Mouse (Mus musculus) megakaryocyte-erythroid progenitor cell, adult 5-6 weeks (primary cell): ENCODE measurements around the gene Rffl. TPM values are rescaled to one million over a fixed set of nuclear protein-coding genes. Genes with fewer than 3 reads are reported as not detected.

Experiments
- ATAC-seq: replicated peaks from 2 replicates; pipeline ENCODE4 v1.8.0; 2016; ENCODE audit warnings: mild to moderate bottlenecking, inconsistent platforms; ENCODE audit not compliant: severe bottlenecking, poor library complexity, low FRiP score, low TSS enrichment
- total RNA-seq, 2 experiments: library from RNA; stranded (forward) in 1 of 2; stranded (reverse) in 1 of 2; fragments of 200-1000, 215-1000 nt in 1 of 2; fragments of >200 nt in 1 of 2; fragmentation: Nextera tagmentation in 1 of 2; gene quantifications; 2 replicates each; pipeline ENCODE4 v1.2.3; 2014 to 2017

Rffl gene
- total RNA-seq, 2 experiments from 2014 or later = 16.4 to 28.7 TPM

DNA sequence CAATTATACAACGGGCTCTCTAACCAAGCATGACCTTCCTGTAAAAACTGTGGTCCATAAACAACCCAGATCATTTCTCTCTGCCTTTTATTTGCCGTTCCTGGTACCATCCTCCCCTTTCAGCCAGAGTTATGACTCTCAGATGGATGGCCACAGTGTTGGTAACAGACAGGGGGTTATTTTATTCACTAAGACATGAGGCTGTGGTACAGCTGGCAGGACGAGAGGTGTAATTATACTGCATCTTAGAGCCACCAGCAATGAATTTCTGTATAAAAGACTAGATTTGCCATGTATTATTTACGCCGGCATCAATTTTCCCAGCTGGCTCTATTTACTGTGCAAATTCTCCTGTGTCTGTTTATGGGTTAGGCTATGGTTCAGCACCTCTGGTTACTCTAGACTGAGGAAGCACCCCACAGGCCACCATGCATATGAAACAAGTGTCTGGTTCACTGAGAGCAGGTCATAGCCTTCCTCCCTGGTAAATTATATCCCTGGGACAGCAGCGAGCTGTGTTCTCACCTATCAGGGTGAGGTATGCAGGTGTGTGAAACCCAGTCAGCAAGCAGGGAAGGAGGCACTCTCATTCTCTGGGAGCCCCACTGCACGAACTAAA lies 6.8 kb upstream of the Rffl start:
- no peak for ATAC-seq

DNA sequence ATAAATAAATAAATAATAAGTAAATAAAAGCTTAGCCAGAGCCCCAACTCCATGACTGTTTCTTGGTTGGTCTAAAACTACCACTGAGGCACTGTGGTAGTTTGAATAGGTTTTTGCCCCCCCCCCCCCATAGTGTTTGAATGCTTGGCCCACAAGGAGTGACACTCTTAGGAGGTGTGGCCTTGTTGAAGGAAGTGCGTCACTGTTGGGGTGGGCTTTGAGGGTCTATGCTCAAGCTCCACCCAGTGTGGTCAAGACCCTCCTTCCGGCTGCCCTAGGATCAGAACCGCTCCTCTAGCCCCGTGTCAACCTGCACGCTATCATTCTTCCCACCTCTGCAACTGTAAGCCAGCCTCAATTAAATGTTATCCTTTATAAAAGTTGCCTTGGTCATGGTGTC lies 4.6 kb upstream of the Rffl start:
- ATAC-seq = no peak

DNA sequence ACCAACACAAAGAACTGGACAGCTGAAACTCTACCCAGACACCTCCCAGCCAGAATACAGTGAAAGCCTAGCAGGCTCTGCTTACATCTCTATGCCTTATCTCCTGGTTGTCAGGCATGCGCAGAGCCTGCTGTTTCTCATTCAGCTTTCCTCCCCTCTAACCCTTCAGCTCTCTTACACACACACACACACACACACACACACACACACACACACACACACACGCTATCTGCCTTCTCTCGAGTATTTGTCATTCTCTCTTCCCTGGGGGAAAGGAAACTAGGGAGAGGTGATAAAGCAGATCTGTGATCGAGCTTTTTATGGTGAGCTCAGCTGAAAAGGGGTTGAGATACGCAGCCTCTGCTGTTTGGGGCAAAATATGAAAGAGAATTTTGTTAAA lies 3.9 kb upstream of the Rffl start:
- ATAC-seq = peak; percentile 53; the same call in 1 of the 2 replicates

DNA sequence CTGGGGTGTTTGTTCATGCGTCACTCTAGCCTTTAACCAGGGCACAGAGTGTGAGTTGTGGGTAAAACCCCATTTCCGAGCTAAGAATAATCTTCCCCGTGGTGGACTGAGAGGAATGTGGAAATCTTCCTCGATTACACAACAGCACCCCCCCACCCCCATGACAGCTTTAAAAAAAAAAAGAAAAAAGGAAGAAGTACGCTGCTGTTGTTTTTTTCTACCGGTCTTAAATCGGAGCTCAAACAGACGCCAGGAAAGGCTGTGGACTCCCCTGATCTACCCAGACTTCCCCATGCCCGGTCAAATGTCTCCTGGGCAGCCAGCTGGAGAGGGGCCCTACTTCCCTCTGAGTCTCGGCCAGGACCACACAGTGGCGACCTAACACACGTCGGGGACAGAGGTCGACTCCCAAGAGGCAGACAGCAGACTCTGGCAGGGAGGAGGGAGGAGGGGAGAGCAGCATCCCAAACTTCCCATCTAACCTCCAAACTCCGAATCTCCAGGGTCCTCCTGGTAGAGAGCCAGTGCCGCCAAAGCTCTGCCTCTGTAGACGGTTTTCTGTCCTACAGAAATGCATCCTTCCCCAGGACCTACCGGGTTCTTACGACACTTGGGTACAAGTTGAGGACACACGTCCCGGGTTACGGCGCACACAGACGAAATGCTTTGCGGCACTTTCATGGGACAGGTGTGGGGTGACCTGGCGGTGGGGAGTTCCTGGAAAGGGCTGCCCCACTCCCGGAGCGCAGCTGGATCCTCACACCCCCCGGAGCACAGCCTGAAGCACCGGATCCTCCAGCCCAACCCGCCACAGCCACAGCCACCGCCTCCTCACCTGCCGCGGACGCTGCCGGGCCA lies 608 bp downstream of the Rffl start:
- ATAC-seq = peak; percentile 62

DNA sequence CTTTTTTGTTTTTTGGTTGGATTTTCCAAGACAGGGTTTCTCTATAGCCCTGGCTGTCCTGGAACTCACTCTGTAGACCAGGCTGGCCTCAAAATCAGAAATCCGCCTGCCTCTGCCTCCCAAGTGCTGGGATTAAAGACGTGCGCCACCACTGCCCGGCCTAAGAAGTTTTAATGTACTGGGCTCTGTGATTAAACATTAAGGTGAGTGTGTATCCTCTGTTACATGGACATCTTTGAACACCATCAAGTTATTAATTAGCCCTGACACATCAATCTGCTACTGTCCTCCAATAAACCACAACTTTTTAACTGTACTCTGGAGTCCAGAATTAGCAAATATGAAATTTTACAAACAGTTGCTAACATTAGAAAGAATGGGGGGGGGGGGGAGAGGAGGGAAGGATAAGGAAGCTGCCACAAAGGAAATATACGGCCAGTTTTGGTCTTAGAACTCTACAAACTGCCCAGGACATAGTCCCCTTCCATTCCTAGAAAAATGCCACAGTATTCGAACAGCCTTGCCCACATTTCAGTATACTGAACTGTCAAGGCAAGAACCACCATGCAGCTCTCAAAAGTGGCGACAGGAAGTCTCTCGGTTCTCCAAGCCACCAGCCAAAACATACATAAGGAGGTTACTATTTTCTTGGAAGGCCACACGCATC lies 1.4 kb downstream of the Rffl start:
- ATAC-seq = no peak

DNA sequence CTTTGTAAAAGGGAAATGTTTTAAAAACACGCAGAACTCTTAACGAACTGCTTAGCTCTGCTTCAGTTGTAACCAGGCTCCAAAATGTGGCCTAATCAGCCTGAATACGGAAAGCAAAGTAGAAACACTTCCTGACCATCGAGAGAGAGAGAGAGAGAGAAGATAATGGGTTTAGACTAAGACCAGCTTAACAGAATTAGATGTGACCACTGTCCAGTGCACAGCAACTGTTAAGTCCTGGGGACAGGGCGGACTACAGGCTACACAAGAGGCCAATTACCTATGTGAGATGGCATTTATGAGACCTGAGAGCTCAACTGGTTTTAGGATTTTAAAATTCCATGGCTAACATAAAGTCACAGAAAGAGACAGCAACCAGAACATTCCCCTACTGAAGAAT lies 3.1 kb downstream of the Rffl start:
- ATAC-seq = no peak

DNA sequence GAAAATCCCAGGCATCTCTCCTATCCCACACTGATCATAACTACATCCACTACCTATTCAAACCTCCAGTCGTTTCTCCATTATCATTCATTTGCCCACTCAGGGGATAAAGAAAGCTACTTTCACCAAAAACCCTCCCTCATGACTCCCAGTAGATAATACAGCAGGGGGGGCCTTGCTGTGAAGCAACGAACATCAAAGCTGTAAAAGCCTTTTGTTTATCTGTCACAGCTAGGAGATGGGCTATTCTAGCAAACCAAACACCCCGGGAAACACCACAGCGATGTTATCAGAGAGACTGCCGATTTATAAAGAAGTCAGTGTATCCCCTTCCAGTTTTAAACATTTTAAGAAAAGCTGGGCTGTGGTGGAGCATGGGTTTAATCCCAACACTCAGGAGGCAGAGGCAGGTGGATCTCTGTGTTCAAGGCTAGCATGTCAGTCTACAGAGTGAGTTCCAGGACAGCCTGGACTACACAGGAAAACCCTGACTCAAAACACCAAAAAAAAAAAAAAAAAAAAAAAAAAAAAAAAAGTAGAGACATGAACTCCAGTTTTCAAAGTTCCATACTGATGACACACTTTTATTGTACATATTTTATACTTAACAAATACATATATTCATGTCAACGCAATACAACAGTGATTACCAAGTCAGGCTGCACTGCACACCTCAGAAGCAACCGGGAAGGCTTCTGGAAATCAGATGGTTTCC lies 4.0 kb downstream of the Rffl start:
- ATAC-seq = no peak

DNA sequence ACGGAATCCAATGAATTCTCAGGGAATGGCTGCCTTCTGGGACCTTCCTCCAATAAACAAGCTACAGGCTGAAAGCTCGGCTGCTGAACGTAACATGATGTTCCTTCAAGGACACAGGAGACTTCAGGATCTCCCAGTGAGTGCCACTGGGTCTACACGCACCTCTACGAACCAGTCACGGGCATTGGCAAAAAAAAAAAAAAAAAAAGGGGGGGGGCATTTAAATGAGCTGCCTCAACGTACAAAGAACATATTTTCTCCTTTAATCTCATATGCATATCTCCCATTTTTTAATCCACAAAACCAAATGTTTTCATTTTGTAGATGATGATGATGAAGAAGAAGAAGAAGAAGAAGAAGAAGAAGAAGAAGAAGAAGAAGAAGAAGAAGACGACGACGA lies 5.1 kb downstream of the Rffl start:
- no peak for ATAC-seq

DNA sequence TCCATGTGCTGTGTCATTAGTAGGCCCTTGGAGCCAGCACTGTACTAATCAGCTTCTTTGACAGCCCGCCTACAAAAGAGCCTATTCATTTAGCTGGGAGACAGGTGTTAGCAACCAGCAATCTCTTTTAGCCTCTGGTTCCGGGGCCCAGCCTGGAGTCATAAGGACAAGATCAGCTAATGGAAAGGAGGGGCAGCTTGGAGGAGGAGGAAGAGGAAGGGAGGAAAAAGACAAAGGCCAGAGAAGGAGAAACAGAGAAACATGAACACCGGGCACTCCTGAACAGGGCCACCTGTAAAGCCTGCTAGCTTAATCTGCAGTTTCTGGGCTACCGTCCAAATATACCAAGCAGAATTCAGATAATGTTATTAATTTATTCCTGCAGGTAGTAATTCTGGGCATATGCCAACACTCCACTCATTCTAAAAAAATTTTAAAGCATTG lies 7.5 kb downstream of the Rffl start:
- peak; percentile 62 for ATAC-seq

DNA sequence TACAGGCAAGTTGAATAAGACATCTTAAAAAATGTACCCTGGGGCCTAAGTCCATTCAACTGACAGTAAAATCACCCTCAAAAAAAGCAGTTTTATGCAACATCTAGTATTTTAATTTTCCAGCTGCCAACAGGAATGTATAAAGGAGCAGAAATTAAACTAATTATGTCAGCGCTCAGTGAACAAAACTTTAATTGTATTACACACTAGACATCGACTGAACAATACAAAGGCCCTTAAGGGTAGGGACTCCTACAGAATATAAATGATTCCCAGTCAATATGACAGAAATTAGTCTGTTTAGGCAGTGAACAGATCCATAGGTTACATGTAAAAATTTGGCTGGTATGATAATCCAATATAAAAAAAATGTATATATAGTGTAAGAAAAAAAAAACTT lies 8.0 kb downstream of the Rffl start:
- ATAC-seq = no peak

DNA sequence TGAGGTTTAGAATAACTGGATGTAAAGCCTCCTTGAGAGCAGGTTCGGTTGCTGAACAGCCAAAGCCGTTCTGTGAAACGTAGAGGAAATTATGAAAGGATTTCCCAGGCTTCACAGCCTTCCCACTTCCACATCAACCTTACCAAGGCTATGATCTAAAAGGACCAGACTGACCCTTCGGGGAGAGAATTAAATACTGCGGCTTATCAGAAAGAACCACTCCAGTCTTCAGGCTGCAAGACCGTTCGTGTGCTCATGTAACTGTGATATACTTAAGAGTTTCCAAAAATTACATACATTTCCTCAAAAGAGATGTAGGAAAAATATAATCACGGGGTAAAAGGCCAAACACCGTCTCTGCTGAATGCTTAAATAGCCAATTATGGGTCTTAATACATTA lies 8.4 kb downstream of the Rffl start:
- ATAC-seq = 0 out of 2 replicates have a peak, but pooled peaks have one; percentile 17

DNA sequence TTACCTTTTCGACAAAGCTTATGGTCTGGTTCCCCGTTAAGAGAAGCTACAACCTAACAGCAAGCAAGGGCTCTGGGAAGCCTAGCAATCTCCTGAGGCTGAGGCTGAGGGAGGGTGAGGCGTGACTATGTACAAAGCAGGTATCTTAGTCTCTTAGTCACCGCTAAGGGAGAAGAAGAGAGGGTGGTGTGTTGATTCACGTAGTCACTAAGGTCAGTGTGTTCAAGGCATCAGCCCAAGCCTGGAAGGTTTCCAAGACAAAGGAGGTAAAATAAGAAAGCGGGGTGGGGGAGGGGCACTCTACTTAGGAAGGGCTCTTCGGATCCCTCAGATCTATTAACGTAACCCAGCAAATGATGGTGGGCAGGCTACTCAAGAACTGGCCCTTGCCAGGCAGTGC lies 9.5 kb downstream of the Rffl start:
- ATAC-seq = peak; percentile 35; the same call in 1 of the 2 replicates

DNA sequence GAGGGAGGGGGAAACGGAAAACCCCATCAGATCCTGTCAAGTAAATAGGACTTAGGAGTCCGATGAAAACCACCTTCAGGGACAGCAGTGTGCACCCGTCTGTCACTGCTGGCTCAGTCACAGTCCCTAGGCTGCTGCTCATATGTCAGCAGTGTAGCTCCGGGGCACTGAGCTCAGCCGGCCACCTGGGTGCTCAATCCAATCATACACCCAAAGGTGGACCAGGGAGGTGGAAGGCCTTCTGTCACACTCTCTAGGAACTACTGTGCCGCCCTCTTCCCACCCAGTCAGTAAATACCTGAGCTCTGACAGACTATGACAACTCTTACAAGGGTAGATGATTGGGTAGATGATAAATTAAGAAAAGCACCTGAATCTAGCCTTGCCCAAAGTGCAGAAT lies 10.3 kb downstream of the Rffl start:
- ATAC-seq = no peak

DNA sequence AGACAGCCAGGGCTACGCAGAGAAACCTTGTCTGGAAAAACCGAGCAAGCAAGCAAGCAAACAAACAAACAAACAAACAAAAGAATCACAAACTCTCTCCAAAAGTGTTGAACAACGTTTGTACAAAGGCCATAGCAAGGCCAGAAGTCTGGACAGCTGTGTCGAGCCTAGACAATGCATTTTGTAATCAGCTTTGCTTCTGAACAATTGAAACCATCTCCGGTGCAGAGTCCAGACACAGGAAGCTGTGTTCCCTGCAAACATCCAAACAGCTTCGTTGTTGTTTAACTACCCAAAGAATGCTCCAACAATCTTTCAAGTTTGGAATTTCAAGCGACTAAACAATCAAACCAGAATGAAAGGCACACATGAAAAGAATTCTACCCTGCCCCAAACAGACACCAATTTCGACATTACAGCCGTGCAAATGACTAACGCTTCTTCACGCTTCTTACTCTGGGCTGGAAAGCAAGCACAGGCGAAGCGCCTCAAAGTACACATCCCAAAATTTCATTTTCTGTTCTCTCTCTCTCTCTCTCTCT lies 13.6 kb downstream of the Rffl start:
- no peak for ATAC-seq

DNA sequence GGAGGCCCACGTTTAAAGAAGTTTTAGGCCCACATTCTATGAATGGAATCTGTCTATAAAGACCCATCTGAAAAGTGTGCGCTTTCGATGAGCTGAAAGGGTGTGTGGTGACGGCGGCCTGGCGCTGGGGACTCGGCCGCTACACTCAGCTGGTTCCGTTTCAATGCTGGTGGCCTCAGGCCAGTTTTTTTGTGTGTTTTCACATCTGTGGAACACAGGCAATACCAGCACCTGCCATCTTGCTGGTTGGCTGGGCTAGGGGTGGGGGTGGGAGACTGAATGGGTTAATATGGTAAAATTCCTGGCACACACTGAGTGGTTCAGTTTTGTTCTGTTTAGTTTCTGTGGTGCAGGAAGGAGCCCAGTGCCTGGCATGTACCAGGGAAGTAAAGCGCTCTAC lies 15.0 kb downstream of the Rffl start:
- ATAC-seq = 0 out of 2 replicates have a peak, but pooled peaks have one; percentile 21

DNA sequence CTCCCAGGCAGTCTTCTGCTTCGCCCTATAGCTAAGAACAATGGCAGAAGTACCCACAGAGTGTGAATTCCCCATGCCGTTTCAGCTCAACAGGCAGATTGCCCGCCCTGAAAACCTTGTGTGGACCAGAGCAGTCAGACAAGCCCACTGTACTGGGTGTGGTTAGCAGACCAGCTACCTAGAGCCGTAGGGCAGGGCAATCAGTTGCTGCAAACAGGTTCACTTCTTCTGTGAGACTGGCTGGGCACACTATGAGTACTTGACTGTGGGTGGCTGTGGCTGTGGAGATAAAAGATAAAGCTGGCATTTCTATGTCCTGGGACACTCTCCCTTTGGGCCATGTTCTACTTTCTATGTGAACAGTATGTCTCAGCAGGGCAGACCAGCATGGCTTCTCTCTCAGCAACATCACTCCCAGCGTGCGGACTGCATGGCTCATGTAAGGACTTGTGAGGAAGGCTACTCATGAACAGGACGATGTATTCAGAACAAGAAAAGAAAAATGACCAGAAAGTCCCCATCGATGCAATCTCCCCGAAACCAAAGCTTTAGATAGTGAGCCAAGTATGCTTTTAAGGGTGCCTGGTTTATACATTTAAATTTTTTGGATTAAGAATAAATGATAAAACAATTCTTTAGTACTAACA lies 15.6 kb downstream of the Rffl start:
- ATAC-seq = peak; percentile 98

DNA sequence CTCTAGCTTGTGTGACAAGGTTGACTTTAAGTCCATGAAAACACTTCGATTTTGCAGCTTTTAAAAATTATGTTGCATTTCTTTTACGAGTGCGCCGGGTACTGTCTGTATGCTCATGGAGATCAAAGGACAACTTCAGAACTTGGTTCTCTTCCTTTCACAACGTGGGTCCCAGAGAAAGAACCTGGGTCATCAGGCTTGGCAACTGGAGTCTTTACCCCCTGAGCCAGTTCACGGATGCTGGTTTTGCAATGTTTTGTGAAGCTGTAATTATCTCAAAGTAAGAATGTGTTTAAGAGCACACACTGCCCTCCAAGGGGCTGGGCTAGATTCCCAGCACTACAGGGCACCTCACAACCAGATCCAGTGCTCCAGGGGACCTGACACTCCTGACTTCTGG lies 16.9 kb downstream of the Rffl start:
- no peak for ATAC-seq

DNA sequence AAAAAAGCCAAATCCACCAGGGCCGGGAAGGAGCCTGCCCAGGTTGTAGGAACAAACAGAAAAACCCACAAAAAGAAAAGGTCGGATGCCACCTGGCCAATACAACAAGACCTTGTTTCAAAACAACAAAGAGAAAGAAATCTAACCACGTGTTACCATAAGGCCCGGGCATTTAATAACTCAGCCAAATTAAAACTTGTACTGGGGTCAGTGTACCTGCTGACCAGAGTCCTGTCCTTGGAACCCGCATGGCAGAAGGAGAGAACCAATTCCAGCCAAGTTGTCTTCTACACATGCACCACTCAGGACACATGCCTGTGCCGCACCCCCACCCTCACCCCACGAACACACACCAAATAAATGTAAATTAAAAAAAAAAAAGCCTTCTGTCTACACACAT lies 18.1 kb downstream of the Rffl start:
- ATAC-seq = no peak

DNA sequence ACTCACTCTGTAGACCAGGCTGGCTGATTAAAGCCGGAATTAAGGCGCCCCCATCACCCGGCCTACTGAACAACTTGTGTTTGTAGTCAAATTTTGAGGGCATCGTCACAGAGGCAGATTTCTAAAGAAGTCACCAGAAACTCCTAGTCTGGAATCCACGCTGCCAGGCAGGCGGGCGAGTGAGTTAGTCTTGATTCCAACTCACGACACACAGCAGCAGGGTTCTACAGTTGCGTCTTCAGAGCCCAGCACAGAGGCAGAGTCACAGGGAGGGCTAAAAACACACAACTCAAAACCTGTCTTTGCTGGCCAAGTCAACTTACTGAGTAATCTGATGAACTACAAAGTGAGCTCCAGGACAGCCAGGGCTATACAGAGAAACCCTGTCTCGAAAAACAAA lies 18.5 kb downstream of the Rffl start:
- no peak for ATAC-seq
